Mouse (Mus musculus) left cerebral cortex, postnatal 36 days (tissue): ENCODE measurements at regions not wholly inside any gene's neighbourhood (a gene's known extent, or its start where the extent isn't known, plus 50 kb on each side); places are given as distances from the start of the nearest gene placed in this dataset.

Experiments
- DNase-seq, 2 experiments: peaks; one replicate each; pipeline ENCODE4 v3.0.0; 2021 to 2022; ENCODE audit warnings: low spot score in 2 of 2, mixed read lengths in 1 of 2
- intact Hi-C: fragments of 180-260 bp; cut with DNase I; formaldehyde crosslinking; loops from one replicate; pipeline ENCODE4 v1.15.1; 2025

- intact Hi-C loops = no loop called here
- no peak for DNase-seq
Observed at GRCm38 (mm10) chr2:74373056-74373455, 206.2 kb downstream of the Lnpk start.

DNA sequence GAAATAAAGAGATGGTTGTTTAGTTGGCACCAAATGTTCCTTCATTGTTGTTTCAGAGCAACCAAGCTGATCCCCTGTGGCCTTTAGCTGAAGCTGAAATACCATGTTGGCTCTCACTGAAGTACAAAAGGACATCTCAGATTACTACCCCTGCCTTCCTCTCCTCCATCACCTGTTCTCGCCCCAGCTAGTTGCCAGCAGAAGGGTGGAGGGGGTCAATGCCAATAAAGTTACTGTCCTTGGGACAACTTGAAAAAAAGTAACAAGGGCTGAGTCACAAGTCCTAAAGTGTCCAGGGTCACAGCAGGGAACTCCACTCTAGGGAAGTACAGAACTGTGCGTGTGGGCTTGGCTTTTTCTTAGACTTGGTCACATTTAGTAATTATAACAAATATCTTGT lies 216.0 kb downstream of the Lnpk start:
- DNase-seq = no peak
- intact Hi-C loops = no loop called here

DNA sequence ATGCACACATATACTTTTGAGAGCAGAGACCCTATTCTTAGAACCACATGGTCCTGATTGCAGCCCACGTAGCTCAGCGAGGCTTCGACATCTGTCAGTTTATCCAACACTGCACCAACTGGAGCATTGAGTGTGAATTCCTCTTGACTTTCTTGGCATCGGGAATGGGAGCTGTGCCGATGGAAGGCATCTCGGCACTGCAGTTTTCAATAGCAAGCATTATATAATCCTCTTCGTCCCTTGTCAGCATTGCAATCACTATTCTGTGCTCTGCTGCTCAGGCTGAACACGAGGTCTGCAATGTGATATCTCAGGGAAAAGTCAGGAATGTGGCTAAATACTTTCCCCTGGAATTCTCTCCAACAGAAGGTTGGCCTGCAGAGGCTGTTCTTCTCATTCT lies 224.6 kb downstream of the Lnpk start:
- intact Hi-C loops = no loop called here
- DNase-seq = peak; percentile 63 to 64

GRCm38 (mm10) chr2:74349809-74350208 lies 229.4 kb downstream of the Lnpk start:
- DNase-seq = no peak
- intact Hi-C loops = no loop called here

GRCm38 (mm10) chr2:74306301-74306700 lies 272.9 kb downstream of the Lnpk start:
- intact Hi-C loops = no loop called here
- no peak for DNase-seq

- DNase-seq = no peak
- intact Hi-C loops = loop anchor here (1.0 to 2.0 kb wide), 2 partner anchors 354 to 361 kb away; no protein-coding TSS in a partner anchor
Observed at GRCm38 (mm10) chr2:74300885-74301451, 278.3 kb downstream of the Lnpk start.

DNA sequence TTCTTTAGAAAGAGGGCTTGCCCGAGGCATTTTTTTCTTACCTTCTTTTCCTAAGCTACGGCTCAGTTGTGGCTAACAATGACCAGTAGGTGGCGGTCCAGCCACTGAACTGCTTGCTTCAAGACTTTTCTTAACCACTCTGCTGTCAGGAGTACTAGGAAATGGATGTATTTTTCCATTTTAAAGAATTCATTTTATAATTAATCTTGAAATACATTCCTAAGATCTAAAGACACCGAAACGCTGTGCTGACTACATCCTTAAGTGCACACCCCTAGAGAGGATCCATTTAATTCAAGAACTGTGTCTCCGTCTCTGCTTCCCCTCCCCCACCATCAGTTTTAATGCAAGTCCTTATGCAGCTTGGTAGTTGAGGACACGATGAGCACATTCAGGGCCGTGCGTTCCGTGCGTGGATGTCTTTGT lies 278.9 kb downstream of the Lnpk start:
- intact Hi-C loops = loop anchor here (2.0 kb wide), 1 partner anchor 354 kb away; no protein-coding TSS in a partner anchor
- DNase-seq = peak; percentile 48 to 65

GRCm38 (mm10) chr2:74292641-74293040 lies 286.6 kb downstream of the Lnpk start:
- intact Hi-C loops = loop anchor here (10.0 kb wide), 1 partner anchor 228 kb away; no protein-coding TSS in a partner anchor
- no peak for DNase-seq

- intact Hi-C loops = loop anchor here (10.0 kb wide), 1 partner anchor 227 kb away; no protein-coding TSS in a partner anchor
- DNase-seq = no peak
Observed at GRCm38 (mm10) chr2:74291416-74292396, 287.5 kb downstream of the Lnpk start.

- intact Hi-C loops = no loop called here
- no peak for DNase-seq
Observed at GRCm38 (mm10) chr2:74285624-74286023, 293.6 kb downstream of the Lnpk start.

GRCm38 (mm10) chr2:74264963-74265362 lies 314.3 kb downstream of the Lnpk start:
- intact Hi-C loops = no loop called here
- no peak for DNase-seq

DNA sequence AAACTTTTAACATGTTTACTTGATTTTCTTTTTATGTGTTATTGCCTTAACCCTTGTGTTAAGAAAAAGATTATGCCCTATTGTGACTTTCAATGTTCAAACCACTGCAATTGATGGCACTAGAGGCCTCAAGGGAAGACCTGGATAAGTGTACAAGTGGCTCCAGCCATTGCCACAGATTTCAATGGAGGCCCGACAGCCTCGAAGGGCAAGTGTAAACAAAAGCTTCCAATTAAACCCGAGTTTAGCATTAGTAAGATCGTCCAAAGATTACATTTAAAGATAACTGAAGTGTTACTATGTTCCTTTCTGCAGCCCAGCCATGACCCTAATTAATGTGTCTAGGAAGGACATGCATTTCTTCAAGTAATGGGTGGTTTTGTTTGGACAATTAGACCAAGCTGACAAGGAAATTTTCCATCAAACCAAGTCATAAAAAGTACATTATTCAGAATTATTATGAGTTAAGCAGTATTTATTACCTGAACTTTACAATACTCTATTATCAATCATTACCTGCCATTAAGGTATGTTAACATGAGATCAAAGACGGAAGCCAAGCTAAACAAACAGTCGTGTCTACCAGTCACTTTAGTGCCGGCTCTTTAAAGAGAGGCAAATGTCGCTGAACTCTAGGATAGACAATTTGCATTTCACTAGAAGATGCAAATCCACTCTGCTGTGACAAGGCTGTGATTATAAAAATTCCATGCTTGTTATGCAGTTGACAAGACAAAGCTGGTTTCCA lies 322.0 kb downstream of the Lnpk start:
- intact Hi-C loops = no loop called here
- no peak for DNase-seq

DNA sequence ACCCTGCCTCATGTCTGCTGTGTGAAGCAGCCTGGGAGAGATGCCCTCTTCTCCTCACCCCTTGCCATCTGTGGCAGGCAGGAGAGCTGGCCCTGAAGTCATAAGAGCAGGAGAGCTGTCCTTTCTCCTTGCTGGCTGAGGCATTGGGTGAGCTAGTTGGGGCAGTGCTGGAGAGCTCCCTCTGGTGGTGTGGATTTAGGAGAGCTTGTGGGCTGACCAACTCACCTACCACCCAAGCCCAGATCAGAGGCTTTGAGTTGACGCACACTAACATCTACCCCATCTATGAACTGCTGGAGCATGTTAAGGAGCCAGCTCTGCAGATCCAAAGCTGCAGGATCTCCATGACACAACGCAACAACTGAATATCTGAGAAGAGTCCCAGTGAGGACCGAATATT lies 331.7 kb downstream of the Lnpk start:
- intact Hi-C loops = loop anchor here (5.0 kb wide), 1 partner anchor 180 kb away; no protein-coding TSS in a partner anchor
- no peak for DNase-seq

DNA sequence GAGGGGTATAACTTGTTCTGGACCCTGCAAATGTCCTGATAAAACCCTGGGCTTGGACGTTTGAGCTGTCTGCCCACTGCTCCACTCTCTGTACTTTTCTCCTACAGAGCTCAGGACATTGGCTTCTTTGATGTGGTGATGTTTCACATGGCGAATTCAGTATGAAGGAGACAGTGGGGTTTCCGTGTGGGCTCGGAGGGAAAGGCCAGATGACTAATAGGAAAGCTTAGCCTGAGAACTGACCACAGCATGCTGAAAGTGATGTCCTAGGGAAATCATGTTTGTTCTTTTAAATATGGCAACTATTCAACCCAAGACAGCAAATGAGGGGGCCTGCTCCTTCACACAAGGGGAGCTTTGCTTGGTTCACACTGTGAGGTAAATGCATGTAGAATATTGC lies 332.6 kb downstream of the Lnpk start:
- intact Hi-C loops = loop anchor here (5.0 kb wide), 1 partner anchor 179 kb away; no protein-coding TSS in a partner anchor
- no peak for DNase-seq

GRCm38 (mm10) chr2:74244203-74244602 lies 333.1 kb upstream of the Atp5g3 start:
- intact Hi-C loops = no loop called here
- no peak for DNase-seq

DNA sequence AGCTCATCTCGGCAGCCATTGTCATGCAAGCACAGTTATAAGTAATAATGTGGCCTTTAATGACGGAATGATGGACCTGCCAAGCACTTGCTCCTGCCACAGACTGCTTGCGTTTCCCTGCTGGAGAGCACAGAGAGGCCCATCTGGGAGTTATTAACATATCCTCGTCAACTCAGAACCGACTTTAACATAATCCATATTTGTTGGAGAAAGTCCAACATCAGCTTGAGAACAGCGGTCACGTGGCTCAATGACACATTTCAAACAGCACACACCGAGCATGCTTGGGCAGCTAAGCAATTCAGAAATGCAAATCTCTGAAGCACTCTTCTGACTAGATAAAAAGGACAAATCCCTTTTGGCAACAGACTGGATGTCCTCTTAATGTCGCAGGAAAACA lies 332.7 kb upstream of the Atp5g3 start:
- intact Hi-C loops = no loop called here
- DNase-seq = no peak

- intact Hi-C loops = no loop called here
- DNase-seq = no peak
Observed at GRCm38 (mm10) chr2:74239586-74239985, 328.5 kb upstream of the Atp5g3 start.

DNA sequence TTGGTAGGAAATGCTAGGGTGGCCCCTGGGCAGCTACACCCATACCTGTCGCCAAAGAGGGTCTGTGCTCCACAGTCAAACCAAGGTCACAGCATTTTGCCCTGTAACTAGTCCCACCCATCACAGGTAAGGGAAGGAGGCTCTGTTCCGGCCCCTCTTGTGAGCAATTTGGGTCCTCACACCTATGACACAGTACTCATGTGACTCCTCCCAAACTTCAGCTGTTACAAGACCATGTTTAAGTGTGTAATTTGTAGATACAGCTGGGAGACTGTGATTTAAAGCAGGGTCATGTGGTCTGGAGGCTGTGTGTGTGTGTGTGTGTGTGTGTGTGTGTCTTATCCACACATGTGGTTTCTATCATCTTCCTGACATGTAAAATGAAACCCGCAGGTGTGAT lies 306.3 kb upstream of the Atp5g3 start:
- intact Hi-C loops = no loop called here
- no peak for DNase-seq

- intact Hi-C loops = no loop called here
- no peak for DNase-seq
Observed at GRCm38 (mm10) chr2:74210210-74210609, 299.1 kb upstream of the Atp5g3 start.

GRCm38 (mm10) chr2:74209421-74209917 lies 298.3 kb upstream of the Atp5g3 start:
- intact Hi-C loops = no loop called here
- DNase-seq = no peak
